Mouse (Mus musculus): ENCODE measurements around the gene Slc25a30. TPM values are rescaled to one million over a fixed set of nuclear protein-coding genes. Genes with fewer than 3 reads are reported as not detected.

Slc25a30 gene
- polyA plus RNA-seq (2012; fragmentation: generic; extraction: Trizol) = 13.0 TPM

GRCm38 (mm10) chr14:75786868-75787793, at the start of gene Slc25a30:
Slc25a30 (minus strand) TSS chr14:75787037.
- H3K79me2 ChIP-seq (ENCODE audit: control insufficient read depth, insufficient read depth) = peaks cover 32% of the 10 kb centered on the region
- H3K4me2 ChIP-seq (ENCODE audit: low read depth) = peak within 1 kb of the TSS; percentile 97
- H3K36me3 ChIP-seq (ENCODE audit: control insufficient read depth, insufficient read depth) = peaks cover 2% of the 10 kb centered on the region
- H3ac ChIP-seq (ENCODE audit: control insufficient read depth, insufficient read length) = peak within 1 kb of the TSS; percentile 26
- no peaks in the 10 kb centered on the region for H3K27me3 ChIP-seq (ENCODE audit: control insufficient read depth, insufficient read depth, insufficient read length)
- peak within 1 kb of the TSS; percentile 48 for H3K4me3 ChIP-seq
- TF ChIP-seq TCF12 (IDR thresholded peaks at IDR 0.05; ENCODE audit: insufficient read depth, poor library complexity, severe bottlenecking) = no peak
- no peak for TF ChIP-seq MYOD1 (IDR thresholded peaks at IDR 0.05; ENCODE audit: control insufficient read depth in 1 of 3, insufficient read length in 2 of 3, low read depth in 2 of 3)
- no peak for TF ChIP-seq MYOG (IDR thresholded peaks at IDR 0.05; ENCODE audit: control insufficient read depth in 1 of 3, insufficient read depth in 1 of 3, insufficient read length in 2 of 3, low read depth in 2 of 3)
- TF ChIP-seq TCF3 (IDR thresholded peaks at IDR 0.05; ENCODE audit: insufficient read length, low read depth) = no peak
- no peak for TF ChIP-seq E2F4 (IDR thresholded peaks at IDR 0.05; ENCODE audit: insufficient read depth)
- TF ChIP-seq POLR2AphosphoS2 (IDR thresholded peaks at IDR 0.05; ENCODE audit: insufficient read length, low read depth) = peak; percentile 88
- TF ChIP-seq MAX (IDR thresholded peaks at IDR 0.05; ENCODE audit: low read depth) = no peak
- TF ChIP-seq REST (IDR thresholded peaks at IDR 0.05; ENCODE audit: insufficient read depth, insufficient read length) = no peak
- no peak for TF ChIP-seq SRF (IDR thresholded peaks at IDR 0.05; ENCODE audit: control insufficient read depth, insufficient read length, low read depth)
- TF ChIP-seq USF1 (IDR thresholded peaks at IDR 0.05; ENCODE audit: low read depth) = no peak
- TF ChIP-seq CEBPB (IDR thresholded peaks at IDR 0.05; ENCODE audit: insufficient read depth, poor library complexity, severe bottlenecking) = peak; percentile 88
- peak; percentile 80 for TF ChIP-seq POLR2A (IDR thresholded peaks at IDR 0.05; ENCODE audit: insufficient read length, low read depth)

- Histone ChIP-seq H3K4me3 (no peak overlapping the region), H3K27me3 (ENCODE audit: control insufficient read depth, insufficient read depth, insufficient read length) (no peaks in the 10 kb centered on the region), H3ac (ENCODE audit: control insufficient read depth, insufficient read length) (no peak overlapping the region), H3K4me2 (ENCODE audit: low read depth) (peak overlapping the region; percentile 93), H3K36me3 (ENCODE audit: control insufficient read depth, insufficient read depth) (no peaks in the 10 kb centered on the region), H3K79me2 (ENCODE audit: control insufficient read depth, insufficient read depth) (no peaks in the 10 kb centered on the region)
- TF ChIP-seq TCF12 (IDR thresholded peaks at IDR 0.05; ENCODE audit: insufficient read depth, poor library complexity, severe bottlenecking) (no peak), MYOD1 (IDR thresholded peaks at IDR 0.05; ENCODE audit: control insufficient read depth in 1 of 3, insufficient read length in 2 of 3, low read depth in 2 of 3) (no peak), POLR2A (IDR thresholded peaks at IDR 0.05; ENCODE audit: insufficient read length, low read depth) (no peak), POLR2AphosphoS2 (IDR thresholded peaks at IDR 0.05; ENCODE audit: insufficient read length, low read depth) (no peak), MAX (IDR thresholded peaks at IDR 0.05; ENCODE audit: low read depth) (no peak)
Observed at GRCm38 (mm10) chr14:75836579-75836978, 49.7 kb upstream of the Slc25a30 start.

GRCm38 (mm10) chr14:75834739-75835381, 48.0 kb upstream of the Slc25a30 start:
- Histone ChIP-seq H3K4me3 (peak overlapping the region; percentile 34), H3ac (ENCODE audit: control insufficient read depth, insufficient read length) (peak overlapping the region; percentile 34), H3K36me3 (ENCODE audit: control insufficient read depth, insufficient read depth) (no peaks in the 10 kb centered on the region), H3K79me2 (ENCODE audit: control insufficient read depth, insufficient read depth) (no peaks in the 10 kb centered on the region), H3K27me3 (ENCODE audit: control insufficient read depth, insufficient read depth, insufficient read length) (no peaks in the 10 kb centered on the region), H3K4me2 (ENCODE audit: low read depth) (peak overlapping the region; percentile 93)
- peak; percentile 71 to 98 (median 98) for TF ChIP-seq MYOD1 (IDR thresholded peaks at IDR 0.05; ENCODE audit: control insufficient read depth in 1 of 3, insufficient read length in 2 of 3, low read depth in 2 of 3)
- peak; percentile 97 for TF ChIP-seq TCF3 (IDR thresholded peaks at IDR 0.05; ENCODE audit: insufficient read length, low read depth)
- TF ChIP-seq E2F4 (IDR thresholded peaks at IDR 0.05; ENCODE audit: insufficient read depth) = no peak
- TF ChIP-seq POLR2A (IDR thresholded peaks at IDR 0.05; ENCODE audit: insufficient read length, low read depth) = peak; percentile 65
- peak; percentile 95 for TF ChIP-seq TCF12 (IDR thresholded peaks at IDR 0.05; ENCODE audit: insufficient read depth, poor library complexity, severe bottlenecking)
- TF ChIP-seq POLR2AphosphoS2 (IDR thresholded peaks at IDR 0.05; ENCODE audit: insufficient read length, low read depth) = peak; percentile 81
- TF ChIP-seq CEBPB (IDR thresholded peaks at IDR 0.05; ENCODE audit: insufficient read depth, poor library complexity, severe bottlenecking) = no peak
- TF ChIP-seq USF1 (IDR thresholded peaks at IDR 0.05; ENCODE audit: low read depth) = no peak
- peak; percentile 98 to 99 (median 99) for TF ChIP-seq MYOG (IDR thresholded peaks at IDR 0.05; ENCODE audit: control insufficient read depth in 1 of 3, insufficient read depth in 1 of 3, insufficient read length in 2 of 3, low read depth in 2 of 3)
- no peak for TF ChIP-seq REST (IDR thresholded peaks at IDR 0.05; ENCODE audit: insufficient read depth, insufficient read length)

GRCm38 (mm10) chr14:75834251-75834738, 47.5 kb upstream of the Slc25a30 start:
- peak overlapping the region; percentile 34 for H3K4me3 ChIP-seq
- peak overlapping the region; percentile 34 for H3ac ChIP-seq (ENCODE audit: control insufficient read depth, insufficient read length)
- no peaks in the 10 kb centered on the region for H3K27me3 ChIP-seq (ENCODE audit: control insufficient read depth, insufficient read depth, insufficient read length)
- TF ChIP-seq USF1 (IDR thresholded peaks at IDR 0.05; ENCODE audit: low read depth) = peak; percentile 98
- peak; percentile 95 for TF ChIP-seq POLR2AphosphoS2 (IDR thresholded peaks at IDR 0.05; ENCODE audit: insufficient read length, low read depth)
- TF ChIP-seq CEBPB (IDR thresholded peaks at IDR 0.05; ENCODE audit: insufficient read depth, poor library complexity, severe bottlenecking) = no peak
- TF ChIP-seq E2F4 (IDR thresholded peaks at IDR 0.05; ENCODE audit: insufficient read depth) = no peak
- peak; percentile 82 for TF ChIP-seq POLR2A (IDR thresholded peaks at IDR 0.05; ENCODE audit: insufficient read length, low read depth)
- H3K79me2 ChIP-seq (ENCODE audit: control insufficient read depth, insufficient read depth) = no peaks in the 10 kb centered on the region
- peak overlapping the region; percentile 93 for H3K4me2 ChIP-seq (ENCODE audit: low read depth)
- no peaks in the 10 kb centered on the region for H3K36me3 ChIP-seq (ENCODE audit: control insufficient read depth, insufficient read depth)

All from myocyte (in vitro differentiated cells).